Mouse (Mus musculus) liver, embryonic 15.5 days (tissue): Measurements from ENCODE around the gene Tmem200a. TPM values are rescaled to one million over a fixed set of nuclear protein-coding genes. Genes with fewer than 3 reads are reported as not detected.

Experiments used
- ATAC-seq: fragments of 200-750 bp; cut with Nextera tagmentation; 2 replicates; pipeline ENCODE4 v1.8.0; 2017; ENCODE audit warnings: moderate number of reproducible peaks, mild to moderate bottlenecking, moderate library complexity; ENCODE audit not compliant: insufficient read depth
- H3K27ac ChIP-seq: fragments of 300-500 bp; sonication (generic); replicated peaks from 2 replicates; pipeline ENCODE4 v1.5.1; 2015; ENCODE audit warnings: mild to moderate bottlenecking, inconsistent platforms
- H3K27me3 ChIP-seq: fragments of 300-500 bp; sonication (generic); 2 replicates; pipeline ENCODE4 v1.6.1; 2015; ENCODE audit warnings: mild to moderate bottlenecking, inconsistent platforms
- H3K36me3 ChIP-seq: fragments of 300-500 bp; sonication (generic); replicated peaks from 2 replicates; pipeline ENCODE4 v1.6.1; 2015; ENCODE audit warnings: moderate library complexity, mild to moderate bottlenecking, inconsistent platforms
- H3K4me1 ChIP-seq: fragments of 300-500 bp; sonication (generic); replicated peaks from 2 replicates; pipeline ENCODE4 v1.6.1; 2015; ENCODE audit warnings: inconsistent platforms
- H3K4me2 ChIP-seq: fragments of 300-500 bp; sonication (generic); 2 replicates; pipeline ENCODE4 v1.6.1; 2015; ENCODE audit warnings: moderate library complexity, mild to moderate bottlenecking, inconsistent platforms
- H3K4me3 ChIP-seq: fragments of 300-500 bp; sonication (generic); replicated peaks from 2 replicates; pipeline ENCODE4 v1.5.1; 2015; ENCODE audit warnings: mild to moderate bottlenecking, inconsistent platforms
- H3K9ac ChIP-seq: fragments of 300-500 bp; sonication (generic); 2 replicates; pipeline ENCODE4 v1.6.1; 2015; ENCODE audit warnings: moderate library complexity, mild to moderate bottlenecking, inconsistent platforms
- H3K9me3 ChIP-seq: fragments of 300-500 bp; sonication (generic); replicated peaks from 2 replicates; pipeline ENCODE4 v1.6.1; 2016; ENCODE audit warnings: inconsistent platforms
- WGBS: fragments of 180-500 bp; shearing (Covaris S2); methylation state at CpG from one replicate; pipeline ENCODE4 v1.1.7; 2015; ENCODE audit warnings: mixed read lengths; ENCODE audit not compliant: insufficient replicate concordance; 5-methylcytosine and 5-hydroxymethylcytosine counted together
- polyA plus RNA-seq: library from polyadenylated mRNA; unstranded; fragments of >200 nt; fragmentation: Nextera tagmentation; extraction: Ambion mirVana; gene quantifications from 2 replicates; pipeline ENCODE4 v1.2.1, GENCODE M21; 2015

Gene Tmem200a
- polyA plus RNA-seq, 1 experiment from 2014 or later, result 0.13 TPM

DNA sequence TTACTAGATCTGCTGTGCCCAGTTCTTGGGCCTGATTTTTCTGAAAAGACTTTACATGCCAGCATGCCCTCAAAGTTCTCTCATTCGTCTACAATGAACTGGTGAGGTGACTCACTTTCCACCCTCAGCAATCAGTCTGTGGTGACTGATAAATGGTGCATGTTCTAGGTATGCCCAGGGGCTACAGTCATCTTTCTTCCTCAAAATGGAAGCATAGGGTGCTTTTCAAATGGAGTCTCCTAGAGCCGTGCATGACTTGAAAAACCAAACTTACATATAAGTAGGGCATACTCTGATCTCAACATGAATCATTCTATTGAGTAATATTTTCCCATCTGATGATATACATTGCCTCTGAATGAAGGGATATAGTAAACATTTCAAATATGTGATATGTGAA lies 117.8 kb downstream of the Tmem200a start:
- WGBS, result 57% methylated on average over 2 of the region's 2 CpGs
- H3K36me3 ChIP-seq, result no peaks in the 10 kb centered on the region
- no peaks in the 10 kb centered on the region for H3K27me3 ChIP-seq
- H3K27ac ChIP-seq, result no peak overlapping the region
- H3K4me2 ChIP-seq, result no peak overlapping the region
- H3K4me1 ChIP-seq, result no peaks in the 10 kb centered on the region
- H3K9ac ChIP-seq, result no peak overlapping the region
- no peak overlapping the region for H3K4me3 ChIP-seq
- ATAC-seq, result no peak
- H3K9me3 ChIP-seq, result no peaks in the 10 kb centered on the region

DNA sequence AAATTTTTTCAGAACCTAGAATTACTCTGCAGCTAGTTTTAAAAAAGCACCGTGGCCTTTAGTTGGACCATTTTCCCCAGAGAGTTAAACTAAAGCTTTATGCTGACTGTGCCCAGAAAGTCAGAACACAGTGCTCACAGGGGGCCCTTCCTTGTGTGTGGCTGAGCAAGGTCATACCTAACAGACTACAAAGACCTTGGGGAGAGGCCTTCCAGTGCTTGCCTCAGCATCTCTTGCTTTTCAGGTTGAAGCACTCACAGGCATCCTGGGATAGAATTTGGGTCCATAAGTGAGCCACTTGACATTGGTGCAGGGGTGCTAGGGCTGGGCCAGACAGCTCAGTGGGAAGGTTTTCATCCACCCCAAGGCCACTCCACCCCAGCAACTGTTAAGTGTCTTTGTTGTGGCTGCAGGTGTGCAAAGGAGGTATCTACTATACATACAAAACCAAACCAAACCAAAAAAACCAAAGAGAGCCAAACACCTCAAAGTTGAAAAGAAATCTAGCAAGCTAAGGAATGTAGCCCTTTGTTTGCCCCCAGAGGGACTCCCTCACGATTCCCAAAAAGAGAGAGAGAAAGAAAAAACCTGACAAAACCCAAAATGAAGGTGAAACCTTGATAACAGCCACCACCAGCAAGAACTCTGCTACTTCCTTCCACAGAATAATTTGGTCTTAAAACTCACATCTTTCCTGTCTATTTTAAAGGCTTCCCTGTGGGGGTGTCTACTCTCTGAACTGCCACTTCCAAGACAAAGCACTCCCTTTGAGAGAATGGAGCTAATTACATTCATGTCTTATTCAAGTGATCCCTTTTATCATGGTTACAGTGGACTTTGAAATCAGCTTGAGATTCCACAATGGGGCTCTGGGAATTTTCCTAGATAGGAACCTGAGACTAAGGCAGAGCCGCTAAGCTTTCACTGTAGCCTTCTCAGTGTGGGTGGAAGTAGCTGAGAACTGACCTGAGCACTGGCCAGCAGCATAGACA lies 119.8 kb downstream of the Tmem200a start:
- H3K9me3 ChIP-seq, result no peaks in the 10 kb centered on the region
- no peaks in the 10 kb centered on the region for H3K36me3 ChIP-seq
- no peak overlapping the region for H3K4me3 ChIP-seq
- ATAC-seq, result no peak
- no peak overlapping the region for H3K4me2 ChIP-seq
- H3K4me1 ChIP-seq, result no peaks in the 10 kb centered on the region
- 41% methylated on average over 3 of the region's 3 CpGs for WGBS
- no peak overlapping the region for H3K27ac ChIP-seq
- no peak overlapping the region for H3K9ac ChIP-seq
- H3K27me3 ChIP-seq, result no peaks in the 10 kb centered on the region

DNA sequence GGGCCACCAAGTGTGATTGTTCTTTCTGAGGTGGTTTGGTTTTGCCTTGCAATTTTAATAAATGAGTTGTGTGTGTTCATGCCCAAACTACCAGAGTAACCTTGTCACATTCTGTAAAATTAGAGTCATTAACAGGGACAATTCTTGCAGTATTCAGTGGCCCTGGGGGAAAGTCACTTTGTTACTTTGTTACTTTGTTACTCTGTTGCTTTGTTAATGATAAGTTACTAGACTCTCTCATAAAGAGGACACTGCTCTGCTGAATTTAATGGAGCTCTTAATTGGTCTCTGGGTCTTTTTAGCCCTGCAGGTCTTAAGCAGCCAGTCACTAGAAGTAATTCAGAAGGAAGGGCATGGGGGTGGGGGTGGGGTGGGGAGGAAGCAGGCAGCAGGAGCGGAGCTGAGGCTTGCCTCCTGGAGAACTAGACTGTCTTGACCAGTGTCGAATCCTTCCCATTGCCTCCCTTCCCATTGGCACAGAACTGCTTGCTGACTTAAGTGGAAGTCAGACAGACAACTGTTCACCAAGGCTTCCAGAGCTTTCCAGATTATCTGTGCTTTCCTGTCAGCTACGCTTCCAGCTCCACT lies 124.1 kb downstream of the Tmem200a start:
- Histone ChIP-seq H3K27me3 (no peaks in the 10 kb centered on the region), H3K4me2 (no peak overlapping the region), H3K4me1 (no peaks in the 10 kb centered on the region), H3K27ac (no peak overlapping the region), H3K36me3 (no peaks in the 10 kb centered on the region), H3K4me3 (no peak overlapping the region), H3K9me3 (no peaks in the 10 kb centered on the region), H3K9ac (no peak overlapping the region)
- 48% methylated on average over 3 of the region's 3 CpGs for WGBS
- no peak for ATAC-seq

DNA sequence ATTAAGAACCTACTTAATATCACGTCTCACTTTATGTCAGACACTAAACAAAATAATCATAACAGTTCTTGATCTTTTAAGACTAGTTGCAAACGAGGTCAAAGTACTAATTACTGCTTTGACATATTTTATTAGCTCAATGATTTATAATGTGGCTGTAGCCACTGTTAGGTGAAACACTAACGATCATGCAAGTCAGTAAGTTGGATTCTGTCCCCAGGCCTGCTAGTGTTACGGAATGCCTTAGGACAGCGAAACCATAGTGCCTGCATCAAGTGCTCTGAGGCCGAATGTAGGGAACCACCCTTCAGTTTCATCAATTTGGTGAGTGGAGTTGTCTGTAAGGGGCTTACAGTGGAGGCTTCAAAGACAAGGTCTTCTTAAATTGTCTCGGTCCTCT lies 126.0 kb downstream of the Tmem200a start:
- 57% methylated on average over 7 of the region's 7 CpGs for WGBS
- Histone ChIP-seq H3K27me3 (no peaks in the 10 kb centered on the region), H3K36me3 (no peaks in the 10 kb centered on the region), H3K4me2 (no peak overlapping the region), H3K9me3 (no peaks in the 10 kb centered on the region), H3K4me3 (no peak overlapping the region), H3K4me1 (no peaks in the 10 kb centered on the region), H3K9ac (no peak overlapping the region), H3K27ac (no peak overlapping the region)
- no peak for ATAC-seq

DNA sequence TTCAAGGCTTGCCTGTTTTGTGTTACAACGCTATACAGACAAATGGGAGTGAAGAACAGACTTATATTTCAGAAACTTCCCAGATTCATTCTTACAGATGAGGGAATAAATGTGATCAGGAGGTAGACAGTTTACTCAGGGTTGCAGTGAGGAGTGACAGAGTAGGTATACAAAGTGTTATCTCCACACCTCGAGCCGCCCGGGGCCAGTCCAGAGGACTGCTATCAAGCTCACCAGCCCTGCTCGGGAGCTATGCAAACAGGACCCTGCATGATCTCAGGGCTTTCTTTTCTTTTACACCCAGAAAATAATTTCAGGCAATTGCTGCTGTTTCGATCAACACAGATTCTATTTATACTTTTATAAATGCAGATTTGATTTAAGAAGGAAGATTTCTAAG lies 126.7 kb downstream of the Tmem200a start:
- Histone ChIP-seq H3K36me3 (no peaks in the 10 kb centered on the region), H3K4me1 (no peaks in the 10 kb centered on the region), H3K27ac (no peak overlapping the region), H3K4me2 (no peak overlapping the region), H3K9ac (no peak overlapping the region), H3K9me3 (no peaks in the 10 kb centered on the region), H3K27me3 (no peaks in the 10 kb centered on the region), H3K4me3 (no peak overlapping the region)
- no peak for ATAC-seq
- 54% methylated on average over 6 of the region's 6 CpGs for WGBS

DNA sequence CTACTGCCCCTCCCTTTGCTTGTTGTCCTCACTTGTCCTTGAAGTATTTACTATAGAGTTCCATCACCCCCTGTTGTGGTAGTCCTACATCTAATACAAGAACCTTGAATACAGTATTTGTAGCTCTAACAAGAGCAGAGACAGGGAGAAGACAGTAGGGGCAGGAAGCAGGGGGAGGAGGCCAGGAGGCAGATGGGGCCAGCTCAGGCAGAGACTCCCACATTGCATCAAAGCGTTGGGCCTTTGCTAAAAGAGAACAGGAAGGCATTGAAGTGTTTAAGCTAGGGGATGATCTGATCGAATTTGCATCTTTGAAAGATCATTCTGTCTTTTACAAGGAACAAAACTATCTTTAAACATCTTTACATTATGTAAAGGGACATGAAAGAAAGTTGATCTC lies 133.0 kb downstream of the Tmem200a start:
- no peaks in the 10 kb centered on the region for H3K4me1 ChIP-seq
- ATAC-seq, result no peak
- no peaks in the 10 kb centered on the region for H3K9me3 ChIP-seq
- no peak overlapping the region for H3K9ac ChIP-seq
- no peak overlapping the region for H3K4me3 ChIP-seq
- H3K4me2 ChIP-seq, result no peak overlapping the region
- no peaks in the 10 kb centered on the region for H3K27me3 ChIP-seq
- no peaks in the 10 kb centered on the region for H3K36me3 ChIP-seq
- 51% methylated on average over 2 of the region's 2 CpGs for WGBS
- no peak overlapping the region for H3K27ac ChIP-seq

DNA sequence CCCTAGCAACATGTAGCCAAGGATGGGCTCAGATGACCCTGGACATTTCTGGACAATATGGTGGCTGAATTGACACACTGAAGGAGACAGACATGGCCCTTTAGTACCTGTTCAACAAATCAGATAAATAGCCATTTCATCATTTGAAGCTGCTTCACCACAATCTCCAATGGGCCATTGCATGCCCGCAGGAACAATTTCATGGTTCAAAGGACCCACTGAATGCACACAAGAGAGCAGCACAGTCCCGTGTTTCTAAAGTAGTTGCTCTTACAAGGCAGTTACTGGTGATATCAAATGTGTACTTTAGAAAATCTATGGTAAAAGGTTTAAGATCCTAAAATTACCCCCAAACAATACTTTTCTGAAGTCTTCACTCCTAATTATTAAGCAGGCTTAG lies 134.2 kb downstream of the Tmem200a start:
- ATAC-seq, result no peak
- Histone ChIP-seq H3K9me3 (no peaks in the 10 kb centered on the region), H3K36me3 (no peaks in the 10 kb centered on the region), H3K9ac (no peak overlapping the region), H3K27ac (no peak overlapping the region), H3K4me1 (no peaks in the 10 kb centered on the region), H3K4me3 (no peak overlapping the region), H3K27me3 (no peaks in the 10 kb centered on the region), H3K4me2 (no peak overlapping the region)
- 56% methylated on average over 2 of the region's 2 CpGs for WGBS

DNA sequence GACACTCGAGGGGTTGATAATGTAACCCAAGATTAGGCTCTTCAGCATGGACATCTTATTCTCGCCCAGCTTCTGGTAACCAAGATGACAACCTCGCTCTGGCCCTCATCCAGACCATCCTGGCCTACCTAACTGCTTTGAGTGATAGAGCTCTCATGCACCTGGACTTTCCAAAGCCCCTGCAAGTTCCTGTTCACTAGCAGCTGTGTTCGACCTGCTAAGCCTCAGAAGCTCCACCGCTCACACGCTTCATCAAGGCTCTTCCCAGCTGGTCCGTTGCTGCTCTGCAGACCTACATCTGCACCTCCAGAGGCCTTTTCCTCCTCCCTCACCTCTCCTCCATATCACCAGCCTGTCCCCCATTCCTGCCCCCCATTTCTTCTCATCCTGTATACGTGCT lies 147.1 kb downstream of the Tmem200a start:
- no peaks in the 10 kb centered on the region for H3K27me3 ChIP-seq
- no peak overlapping the region for H3K4me3 ChIP-seq
- H3K4me2 ChIP-seq, result no peak overlapping the region

DNA sequence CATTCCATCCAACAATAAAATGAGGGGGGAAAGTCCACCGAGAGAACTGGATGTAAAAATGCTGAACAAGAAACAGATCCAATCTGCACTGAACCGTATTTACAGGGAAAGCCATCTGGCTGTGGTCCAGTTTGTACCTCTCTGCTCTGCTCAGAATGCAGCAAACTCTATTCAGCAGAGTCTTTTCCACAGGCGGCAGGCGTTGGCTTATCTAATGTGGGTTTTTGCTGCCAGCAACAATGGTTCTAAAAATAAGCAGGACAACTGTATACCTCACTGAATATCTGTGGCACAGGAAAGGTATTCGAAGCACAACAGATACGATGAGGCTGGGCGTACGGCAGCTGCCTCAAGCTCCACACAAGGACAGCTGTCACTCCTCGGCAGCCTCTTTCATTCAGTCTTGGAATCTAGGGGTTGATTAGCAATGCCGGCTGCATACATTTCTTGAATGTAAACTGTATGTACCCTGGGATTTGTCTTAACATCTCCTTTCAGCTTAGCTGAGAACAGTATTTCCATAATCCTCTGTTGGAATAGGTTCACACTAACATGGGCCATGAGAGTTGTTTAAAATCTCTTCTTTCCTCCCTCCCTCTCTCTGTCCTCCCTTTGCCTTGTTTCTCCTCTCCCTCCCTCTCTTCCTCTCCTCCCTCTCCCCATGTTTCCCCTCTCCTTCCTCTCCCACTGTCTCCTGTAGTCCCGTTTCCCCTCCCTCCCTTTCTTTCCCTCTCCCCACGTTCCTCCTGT lies 149.3 kb downstream of the Tmem200a start:
- no peak for ATAC-seq
- Histone ChIP-seq H3K27me3 (no peaks in the 10 kb centered on the region), H3K4me3 (no peak overlapping the region), H3K4me2 (no peak overlapping the region), H3K9ac (no peak overlapping the region), H3K27ac (no peak overlapping the region), H3K36me3 (no peaks in the 10 kb centered on the region), H3K9me3 (no peaks in the 10 kb centered on the region), H3K4me1 (0 out of 2 replicates have a peak, but pooled peaks cover 3% of the 10 kb centered on the region)
- WGBS, result 35% methylated on average over 12 of the region's 12 CpGs

More for the DNA sequence above, 147.1 kb downstream of the Tmem200a start:
- no peak overlapping the region for H3K9ac ChIP-seq
- ATAC-seq, result no peak
- H3K9me3 ChIP-seq, result no peaks in the 10 kb centered on the region
- 0 out of 2 replicates have a peak, but pooled peaks cover 3% of the 10 kb centered on the region for H3K4me1 ChIP-seq
- no peaks in the 10 kb centered on the region for H3K36me3 ChIP-seq
- H3K27ac ChIP-seq, result no peak overlapping the region
- WGBS, result 68% methylated on average over 8 of the region's 8 CpGs

DNA sequence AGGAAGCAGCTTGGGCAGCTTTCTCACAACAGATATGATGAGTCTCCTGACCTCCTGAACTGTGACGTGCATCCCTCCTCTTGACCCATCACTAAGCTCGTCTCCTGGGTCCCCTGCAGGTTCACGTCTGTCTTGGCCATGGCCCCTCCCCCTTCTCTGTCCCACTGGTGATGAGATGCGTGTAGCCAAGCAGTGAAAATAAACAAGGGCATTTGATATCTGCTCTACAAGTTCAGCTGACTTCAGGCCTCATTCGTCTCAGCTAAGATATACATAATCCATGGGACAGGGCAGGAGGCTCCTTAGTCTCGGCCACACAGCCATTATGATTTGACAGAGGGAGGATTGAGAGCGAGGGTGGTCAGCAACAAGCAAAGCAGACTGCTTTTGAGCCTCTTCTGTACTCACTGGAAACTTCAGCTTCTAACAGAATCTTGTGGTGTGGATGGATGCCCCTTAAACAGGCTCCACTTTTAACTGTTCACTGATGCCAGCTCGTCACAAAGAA lies 149.9 kb downstream of the Tmem200a start:
- 37% methylated on average over 8 of the region's 8 CpGs for WGBS
- Histone ChIP-seq H3K4me2 (no peak overlapping the region), H3K4me1 (0 out of 2 replicates have a peak, but pooled peaks cover 3% of the 10 kb centered on the region), H3K9me3 (no peaks in the 10 kb centered on the region), H3K27ac (no peak overlapping the region), H3K36me3 (no peaks in the 10 kb centered on the region), H3K4me3 (no peak overlapping the region), H3K9ac (no peak overlapping the region), H3K27me3 (no peaks in the 10 kb centered on the region)
- ATAC-seq, result no peak

DNA sequence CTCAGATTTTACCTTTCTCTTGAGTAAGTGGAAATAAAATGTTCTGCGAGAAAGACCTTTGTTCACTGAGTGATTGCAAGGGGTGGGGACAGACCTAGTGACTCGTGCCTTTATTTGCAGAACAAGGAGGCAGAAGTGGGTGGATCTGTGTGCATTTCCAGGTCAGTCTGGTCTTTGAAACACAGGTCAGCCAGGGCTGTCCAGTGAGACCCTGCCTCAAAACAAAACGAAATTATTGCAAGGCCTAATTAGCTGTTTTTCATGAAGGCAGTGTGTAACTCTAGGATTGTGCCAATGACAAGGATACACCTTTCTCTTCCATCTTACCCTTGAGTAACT lies 150.4 kb downstream of the Tmem200a start:
- ATAC-seq, result peak; percentile 54; the same call in 1 of the 2 replicates
- Histone ChIP-seq H3K36me3 (no peaks in the 10 kb centered on the region), H3K9me3 (no peaks in the 10 kb centered on the region), H3K9ac (no peak overlapping the region), H3K4me1 (0 out of 2 replicates have a peak, but pooled peaks cover 3% of the 10 kb centered on the region), H3K4me2 (no peak overlapping the region), H3K27me3 (no peaks in the 10 kb centered on the region), H3K4me3 (no peak overlapping the region), H3K27ac (no peak overlapping the region)
- WGBS, result 32% methylated on average over 3 of the region's 3 CpGs
